Mouse (Mus musculus): Measurements from ENCODE around the gene Meis1.

Meis1 gene

DNA sequence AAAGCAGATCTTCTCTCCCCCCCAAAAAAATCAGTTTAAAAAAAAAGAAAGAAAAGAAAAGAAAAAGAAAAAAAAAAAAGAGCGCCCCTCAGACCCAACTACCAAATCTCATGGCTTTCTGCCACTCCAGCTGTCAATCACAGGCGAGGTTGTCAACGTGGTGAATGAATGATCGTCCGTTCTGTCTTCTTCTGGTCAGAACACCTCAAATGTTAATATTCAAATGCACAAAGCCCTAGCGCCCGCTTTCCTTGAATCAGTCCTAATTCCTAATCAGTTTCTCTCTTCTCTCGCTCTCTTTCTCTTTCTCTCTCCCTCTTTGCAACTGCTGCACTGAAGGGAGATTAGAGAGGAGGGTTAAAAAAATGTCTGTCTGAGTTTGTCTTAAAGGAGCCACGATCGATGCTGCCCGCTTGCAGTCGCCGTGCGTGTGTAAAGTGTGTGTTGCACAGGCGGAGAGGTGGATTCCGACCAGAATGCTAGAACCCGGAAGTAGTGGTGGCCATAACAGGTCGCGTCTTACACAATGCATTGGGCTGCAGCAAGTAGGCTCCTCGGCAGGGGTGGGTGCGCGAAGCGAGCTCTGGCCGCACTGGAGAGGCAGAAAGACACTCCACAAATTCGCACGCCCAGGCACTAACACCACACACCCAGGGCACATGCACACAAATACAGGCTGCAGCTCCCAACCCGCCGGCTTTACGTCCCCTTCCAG lies at the start of gene Meis1:
TSS of gene Meis1 (minus strand) at position 497 of the 715 bp plus-strand sequence.
- peak; percentile 97 for DNase-seq

DNA sequence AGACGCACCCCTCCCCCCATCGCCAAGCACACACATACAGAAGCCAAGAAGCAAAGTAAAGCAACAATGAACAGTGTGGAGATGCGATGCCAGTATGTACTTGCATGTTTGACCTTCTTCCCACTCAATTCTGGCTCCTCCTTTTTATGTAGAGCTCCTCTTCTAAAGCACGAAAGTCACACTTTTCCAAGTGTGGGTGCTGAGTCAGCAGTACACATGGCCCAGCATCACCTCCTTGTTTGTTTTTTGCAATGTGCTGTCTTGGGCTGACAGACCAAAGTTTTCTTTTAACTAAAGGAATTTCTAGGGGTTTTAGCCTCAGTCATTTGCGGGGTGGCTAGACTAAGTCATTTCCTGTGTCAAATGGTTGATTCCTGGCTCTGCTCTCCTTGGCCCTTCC lies 48.5 kb upstream of the Meis1 start:
- DNase-seq = no peak

DNA sequence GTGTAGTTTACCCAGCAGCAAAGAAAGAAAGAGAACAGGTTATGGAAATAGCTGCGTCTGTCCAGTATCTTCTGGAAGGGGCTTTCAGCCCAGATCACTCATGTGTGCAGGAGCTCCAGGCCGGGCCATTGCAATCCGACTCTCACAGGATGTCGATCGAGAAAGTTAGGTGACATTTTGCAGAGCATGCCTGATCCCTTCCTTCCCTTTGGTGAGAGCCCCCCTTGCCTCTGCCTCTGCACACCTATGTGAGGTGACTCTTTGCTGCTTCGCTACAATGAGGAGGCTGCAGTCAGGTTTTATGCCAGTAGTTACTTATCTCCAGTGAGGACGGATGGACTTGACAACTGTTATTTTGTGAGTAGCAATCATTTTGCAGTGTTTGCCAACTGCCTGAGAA lies 30.5 kb upstream of the Meis1 start:
- DNase-seq = no peak

GRCm38 (mm10) chr11:19036595-19037166 lies 17.9 kb upstream of the Meis1 start:
- DNase-seq = no peak

- DNase-seq = peak; percentile 89
These were observed 8.1 kb upstream of the Meis1 start for GRCm38 (mm10) chr11:19026581-19027561.

DNA sequence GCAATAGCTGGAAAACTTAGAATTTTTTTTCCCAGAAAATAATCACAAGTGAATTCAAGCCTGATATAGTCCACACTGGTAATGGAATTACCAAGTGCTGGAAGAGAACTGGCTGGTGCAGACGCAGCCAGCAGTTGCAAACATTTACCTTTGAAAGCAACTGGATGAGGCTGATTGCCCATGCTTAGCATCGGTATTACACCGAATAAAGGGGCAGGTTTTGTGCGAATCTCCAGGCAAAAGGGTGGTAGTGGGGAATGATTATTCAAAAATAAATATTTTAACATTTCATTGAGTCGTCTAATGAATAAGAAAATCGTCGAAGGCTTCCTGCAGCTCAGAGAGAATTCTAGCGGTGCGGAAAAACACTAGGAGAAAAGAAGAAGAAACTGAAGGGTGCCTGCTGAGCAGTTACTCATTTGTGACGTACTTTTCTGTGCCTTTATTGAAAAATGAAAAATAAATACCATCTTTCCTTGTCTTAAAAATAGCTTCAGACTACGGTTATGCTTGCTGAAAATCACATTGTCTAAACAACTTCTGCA lies 7.3 kb upstream of the Meis1 start:
- no peak for DNase-seq

DNA sequence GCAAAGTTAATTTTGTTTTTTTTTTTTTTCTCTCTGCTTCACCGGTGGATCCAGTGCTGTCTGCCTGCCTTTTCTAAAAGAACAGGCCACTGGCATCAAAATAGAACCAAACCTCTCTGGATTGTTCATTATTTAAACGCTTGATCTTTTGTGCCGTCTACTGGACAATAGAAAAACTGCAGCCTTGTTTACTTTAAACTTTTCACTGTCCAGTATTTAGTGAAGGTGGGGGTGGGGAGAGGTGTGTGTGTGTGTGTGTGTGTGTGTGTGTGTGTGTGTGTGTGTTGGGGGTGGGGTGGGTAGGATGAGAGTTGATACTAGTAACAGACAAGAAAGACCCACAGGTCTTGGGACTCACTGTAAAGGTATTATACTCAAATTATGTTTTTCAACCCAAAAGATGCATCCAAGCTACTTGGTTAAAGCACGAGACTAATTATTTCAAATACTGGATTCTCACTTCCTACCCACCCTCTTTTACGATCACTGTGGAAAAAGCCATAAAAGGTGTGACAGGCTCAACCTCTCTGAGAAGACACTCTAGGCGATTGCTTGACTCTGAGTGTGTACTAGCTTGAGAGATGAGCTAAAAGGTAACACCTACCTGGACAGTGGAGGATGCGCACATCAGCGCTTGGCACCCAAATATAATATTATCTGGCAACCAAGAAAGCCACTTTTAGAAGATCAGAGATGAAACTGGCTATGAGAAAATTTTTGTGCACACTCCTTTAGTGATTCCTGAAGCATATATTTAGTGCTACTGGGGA lies 5.9 kb upstream of the Meis1 start:
- peak; percentile 87 for DNase-seq

- DNase-seq = no peak
These were observed 4.6 kb upstream of the Meis1 start for GRCm38 (mm10) chr11:19023356-19023755.

DNA sequence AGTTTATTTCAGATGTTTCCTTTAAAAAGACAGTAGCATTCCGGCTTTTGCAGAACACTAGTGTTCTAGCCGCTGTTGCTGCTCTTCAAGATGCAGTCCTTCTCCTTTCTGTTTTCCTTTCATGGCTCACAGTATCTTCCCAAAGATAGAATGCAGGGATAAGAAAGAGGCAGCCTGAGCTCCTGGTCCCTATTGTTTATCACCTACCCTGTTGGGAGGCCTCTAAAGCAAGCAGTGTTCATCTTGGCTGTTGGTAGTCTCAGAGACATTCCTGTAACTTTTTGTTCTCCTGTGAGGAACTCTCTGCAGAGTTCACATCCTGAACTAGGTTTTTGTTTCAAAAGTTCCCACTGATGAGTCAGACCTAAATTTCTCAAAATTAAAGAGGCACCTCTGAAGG lies 3.8 kb upstream of the Meis1 start:
- no peak for DNase-seq

DNA sequence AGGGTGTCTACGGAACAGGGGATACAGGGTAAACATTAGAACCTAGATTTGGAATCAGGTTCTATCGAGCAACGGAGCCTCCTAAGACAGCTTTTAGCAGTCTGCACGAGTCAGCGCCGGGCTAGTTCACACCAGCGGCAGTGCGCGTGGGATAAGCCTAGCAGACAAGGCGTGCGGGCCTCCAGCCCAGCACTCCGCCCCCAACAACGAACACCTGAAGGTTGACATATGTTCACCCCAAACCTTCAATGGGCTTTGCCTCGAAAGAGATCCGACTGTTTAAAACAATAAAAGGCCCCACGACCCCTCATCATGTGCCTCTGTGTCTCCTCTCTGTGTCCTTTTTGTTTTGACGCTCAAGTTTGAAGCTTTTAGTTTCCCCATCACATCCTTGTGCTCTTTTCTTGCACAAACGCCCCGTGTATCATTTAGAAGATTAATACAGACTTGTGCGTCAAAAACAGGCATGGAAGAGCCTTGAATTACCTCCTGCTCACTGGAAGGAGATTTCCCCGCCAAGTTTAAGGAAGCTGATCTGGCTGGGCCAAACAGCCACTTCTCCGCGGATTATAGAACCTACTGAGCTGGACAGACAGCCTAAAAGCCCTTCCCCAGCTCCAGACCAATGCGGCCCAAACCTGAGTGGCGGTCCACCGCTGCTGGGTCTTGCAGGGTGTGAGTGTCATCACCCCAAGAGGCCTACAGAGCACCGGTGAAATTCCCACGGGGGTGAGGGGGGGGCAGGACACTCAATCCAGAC lies 2.3 kb upstream of the Meis1 start:
- peak; percentile 48 for DNase-seq

DNA sequence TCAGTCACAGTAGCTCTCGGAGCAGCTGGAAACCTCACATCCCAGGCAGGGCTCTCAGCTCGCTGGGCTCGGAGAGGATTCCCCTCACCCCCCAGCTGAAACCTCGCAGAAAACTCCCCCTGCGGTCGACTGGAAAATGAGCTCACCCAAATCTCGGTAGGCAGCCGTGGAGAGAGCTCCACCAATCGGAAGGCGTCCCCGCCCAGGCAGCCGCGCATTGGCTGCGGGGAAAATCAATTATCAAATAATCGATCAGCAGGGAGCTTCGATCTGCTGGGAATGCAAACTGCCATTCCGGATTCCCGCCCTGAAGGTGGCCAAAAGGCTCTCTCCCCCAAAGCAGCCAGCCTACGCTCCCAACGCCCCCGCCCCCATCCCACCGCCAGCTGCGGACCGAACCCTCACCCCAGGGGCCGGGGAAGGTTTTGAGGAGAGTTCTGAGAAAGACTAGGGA lies 1.6 kb upstream of the Meis1 start:
- peak; percentile 98 for DNase-seq

DNA sequence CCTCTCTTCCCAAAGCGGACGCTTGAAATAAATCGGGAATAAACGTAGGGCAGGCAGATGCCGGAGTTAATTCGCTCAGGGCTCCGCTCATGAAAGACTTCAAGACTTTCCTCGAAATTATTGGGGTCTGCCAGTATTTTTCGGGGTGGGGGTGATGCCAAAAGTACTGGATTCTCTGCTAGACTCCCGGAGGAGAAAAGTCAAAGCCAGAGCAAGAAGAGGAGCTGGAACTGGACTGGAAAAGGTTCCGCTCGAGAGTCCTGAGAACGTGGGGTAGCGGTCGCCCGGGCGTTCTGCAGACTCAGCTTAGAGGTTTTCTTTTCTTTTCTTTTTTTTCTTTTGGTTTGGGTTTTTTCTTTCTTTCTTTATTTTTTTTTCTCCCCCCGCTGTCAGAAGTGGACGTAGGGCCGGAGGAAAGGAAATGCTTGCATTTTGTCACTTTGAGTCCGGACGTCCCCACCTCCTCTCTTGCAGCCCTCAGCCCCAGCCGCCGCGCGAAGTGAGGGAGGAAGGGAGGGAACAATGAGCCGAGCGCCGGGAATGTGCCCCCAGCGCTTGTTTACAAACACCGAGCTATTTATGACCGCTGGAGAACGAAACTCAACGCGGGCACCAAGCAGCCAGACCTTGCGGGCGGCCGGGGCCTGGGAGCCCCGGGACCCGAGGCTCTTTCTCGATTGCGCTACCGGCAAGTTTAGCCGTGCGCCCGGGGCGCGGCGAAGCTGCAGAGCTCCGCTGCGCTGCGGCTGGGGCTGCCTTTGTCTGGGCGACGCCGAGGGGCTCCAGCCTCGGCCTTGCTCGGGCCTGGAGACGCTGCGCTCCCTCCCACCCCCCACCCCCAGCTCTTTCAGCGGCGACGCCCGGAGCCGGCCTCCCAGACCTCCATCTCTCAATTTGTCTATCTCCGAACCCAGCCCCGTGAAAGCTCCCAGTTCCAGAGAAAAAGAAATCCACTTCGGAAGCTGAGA lies 703 bp upstream of the Meis1 start:
- peak; percentile 82 for DNase-seq

DNA sequence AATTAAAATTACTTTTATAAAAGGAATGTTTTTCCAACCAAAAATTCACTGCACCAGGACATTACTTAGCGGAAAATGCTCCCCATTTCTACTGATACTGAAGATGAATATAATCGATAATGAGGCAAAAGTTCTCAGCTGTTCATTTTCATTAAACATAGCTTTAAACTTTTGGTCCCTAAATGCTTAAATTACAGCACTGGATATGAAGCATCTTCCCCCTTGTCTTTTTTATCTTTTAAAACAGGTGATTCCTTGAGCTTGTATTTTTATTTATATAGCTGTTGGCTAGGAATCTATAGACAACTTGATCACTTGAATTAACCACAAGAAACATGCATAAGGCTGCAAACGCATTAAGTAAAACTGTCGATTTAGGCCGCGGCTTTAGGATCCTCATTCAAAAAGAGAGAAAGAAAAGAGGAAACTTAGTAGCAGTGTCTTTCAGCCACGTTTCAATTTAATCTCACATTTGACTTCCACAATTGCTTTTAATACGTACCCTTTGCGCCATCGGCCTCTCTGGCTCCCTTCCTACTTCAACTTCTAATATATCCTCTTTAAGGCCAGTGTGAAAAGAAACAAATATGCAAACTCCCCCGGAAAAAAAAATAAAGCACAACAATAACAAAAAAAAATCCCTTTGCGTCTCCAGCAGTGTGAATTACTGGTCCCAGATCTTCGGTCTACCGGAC lies 919 bp downstream of the Meis1 start:
- DNase-seq = no peak

GRCm38 (mm10) chr11:19017262-19017661 lies 1.5 kb downstream of the Meis1 start:
- DNase-seq = no peak

DNA sequence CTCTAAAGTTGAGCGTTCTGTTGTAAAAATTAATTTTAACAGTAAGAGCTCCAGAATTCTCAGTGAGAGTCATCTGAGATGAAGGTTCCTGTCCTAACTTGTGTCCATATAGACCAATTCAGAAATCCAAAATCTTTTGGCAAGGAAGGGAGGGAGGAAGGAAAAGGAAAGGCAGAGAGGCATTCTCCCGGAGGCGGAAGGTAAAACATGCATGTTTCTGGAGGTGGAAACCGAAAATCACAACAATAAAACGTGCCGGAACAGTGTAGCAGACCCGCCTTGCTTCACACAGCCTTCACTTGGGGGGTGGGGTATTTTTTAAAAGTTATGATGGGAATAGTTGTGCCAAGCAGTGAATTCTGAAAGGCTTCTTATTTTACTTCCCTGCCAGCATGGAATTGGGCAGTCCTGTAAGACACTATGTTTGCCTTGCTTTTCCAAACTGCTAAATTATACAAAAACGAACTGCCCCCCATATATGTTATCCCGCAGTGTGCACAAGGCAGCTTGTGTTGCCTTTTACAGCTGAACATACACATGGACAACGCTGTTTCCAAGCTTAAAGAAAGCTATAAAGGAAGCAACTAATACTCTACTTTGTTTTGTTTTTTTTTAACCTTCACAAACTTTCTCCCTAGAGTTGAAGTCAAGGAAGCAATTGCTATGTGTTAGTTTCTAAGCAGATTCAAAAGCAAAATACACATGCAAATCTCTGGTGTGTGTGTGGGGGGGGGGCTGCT lies 2.1 kb downstream of the Meis1 start:
- DNase-seq = no peak

DNA sequence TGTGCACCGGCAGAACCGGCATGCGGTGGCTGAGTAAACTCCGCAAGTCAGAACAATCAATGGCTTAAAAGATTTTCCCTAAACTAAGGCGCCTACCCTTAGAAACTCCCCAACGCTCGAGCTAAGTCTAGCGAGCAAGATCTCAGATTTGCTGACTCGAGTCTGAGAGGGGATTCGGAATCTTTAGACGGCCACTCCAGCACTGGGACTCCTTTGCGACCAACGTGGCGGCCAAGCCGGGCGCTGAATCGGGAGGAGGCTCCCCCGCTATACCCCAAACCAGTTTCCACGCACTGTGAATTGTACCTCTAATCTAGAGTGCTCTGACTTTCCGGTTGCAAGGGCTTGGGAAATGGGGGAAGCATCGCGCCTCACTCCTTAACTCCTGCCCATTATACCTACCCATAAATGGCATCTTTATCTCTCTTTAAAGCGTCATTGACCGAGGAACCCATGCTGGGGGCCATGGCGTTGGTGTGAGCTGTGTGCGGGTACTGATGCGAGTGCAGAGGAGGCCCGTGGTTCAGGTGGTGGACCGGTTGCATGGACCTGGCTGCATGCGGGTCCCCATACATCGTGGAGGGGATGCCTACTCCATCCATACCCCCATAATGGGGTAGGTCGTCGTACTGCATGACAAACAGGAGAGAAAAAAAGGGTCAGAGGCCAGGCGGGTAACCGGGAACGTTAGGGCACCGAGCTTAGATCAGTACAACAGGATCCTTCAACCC lies 2.9 kb downstream of the Meis1 start:
- peak; percentile 67 for DNase-seq

- no peak for DNase-seq
These were observed 3.4 kb downstream of the Meis1 start for GRCm38 (mm10) chr11:19015381-19015730.

GRCm38 (mm10) chr11:19014441-19015161 lies 4.2 kb downstream of the Meis1 start:
- DNase-seq = peak; percentile 64
